Mouse (Mus musculus): ENCODE measurements around the gene Utp4. TPM values are rescaled to one million over a fixed set of nuclear protein-coding genes. Genes with fewer than 3 reads are reported as not detected.

Gene Utp4
- polyA plus RNA-seq, 1 experiment from 2014 or later, result 22.4 TPM

DNA sequence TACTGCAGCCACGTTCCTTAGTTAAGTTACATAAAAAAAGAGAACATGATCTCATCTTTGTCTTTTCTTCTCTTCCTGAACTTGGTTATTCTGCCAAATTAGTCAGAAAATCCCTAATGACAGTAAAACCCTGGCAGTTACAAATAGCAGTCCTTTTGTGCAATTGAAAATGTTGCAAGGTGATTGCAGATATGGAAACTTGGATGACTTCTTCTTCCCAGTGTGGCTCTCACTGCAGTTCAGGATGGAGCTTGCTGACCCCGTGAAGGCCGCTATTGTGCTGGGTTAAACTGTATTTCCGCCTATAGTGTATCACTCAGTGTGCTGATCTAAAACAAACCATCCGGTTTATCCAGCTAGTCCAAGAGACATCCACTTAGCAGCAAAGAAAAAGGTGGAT lies 78.5 kb downstream of the Utp4 start:
- Histone ChIP-seq H3K36me3 (replicated peaks; ENCODE audit: insufficient read depth, low read length) (no peaks in the 10 kb centered on the region), H3K9me3 (ENCODE audit: low read length) (no peaks in the 10 kb centered on the region), H3K4me1 (ENCODE audit: insufficient read depth) (peaks cover 2% of the 10 kb centered on the region), H3K4me3 (ENCODE audit: low read depth, low read length) (no peak overlapping the region), H3K4me2 (ENCODE audit: low read depth, low read length) (no peak overlapping the region), H3K27ac (ENCODE audit: low read depth) (no peak overlapping the region), H3K27me3 (ENCODE audit: insufficient read depth, low read length) (no peaks in the 10 kb centered on the region), H3K9ac (replicated peaks) (no peak overlapping the region)
- WGBS (ENCODE audit: insufficient replicate concordance), result 55% methylated on average over 5 of the region's 5 CpGs
- no peak for DNase-seq
- no peak for ATAC-seq
- peak; percentile 36; the same call in 1 of the 2 replicates for TF ChIP-seq EP300 (IDR thresholded peaks at IDR 0.05; ENCODE audit: low read depth)
- TF ChIP-seq CTCF (IDR thresholded peaks at IDR 0.05; ENCODE audit: low read depth), result no peak

Other genes starting within 250 kb of the Utp4 start
- 1.5 and 1.8 TPM in 2 replicates for gene Tango6, start 210.6 kb upstream of the Utp4 start, polyA plus RNA-seq (2015; fragmentation: Nextera tagmentation; extraction: Ambion mirVana)
- gene Has3, start 23.4 kb upstream of the Utp4 start, polyA plus RNA-seq (2015; fragmentation: Nextera tagmentation; extraction: Ambion mirVana), result 0.05 TPM in 1 of 2 replicates, not detected in the other
- gene Sntb2, start 42.1 kb downstream of the Utp4 start, polyA plus RNA-seq (2015; fragmentation: Nextera tagmentation; extraction: Ambion mirVana), result 1.8 and 1.9 TPM in 2 replicates
- 16.8 and 18.3 TPM in 2 replicates for gene Vps4a, start 137.6 kb downstream of the Utp4 start, polyA plus RNA-seq (2015; fragmentation: Nextera tagmentation; extraction: Ambion mirVana)
- 20.7 and 21.5 TPM in 2 replicates for gene Pdf, start 155.0 kb downstream of the Utp4 start, polyA plus RNA-seq (2015; fragmentation: Nextera tagmentation; extraction: Ambion mirVana)
- gene Cog8, start 163.1 kb downstream of the Utp4 start, polyA plus RNA-seq (2015; fragmentation: Nextera tagmentation; extraction: Ambion mirVana), result 15.6 and 16.8 TPM in 2 replicates
- gene Nip7, start 163.2 kb downstream of the Utp4 start, polyA plus RNA-seq (2015; fragmentation: Nextera tagmentation; extraction: Ambion mirVana), result 31.2 and 31.4 TPM in 2 replicates
- 0.92 and 1.5 TPM in 2 replicates for gene Tmed6, start 172.0 kb downstream of the Utp4 start, polyA plus RNA-seq (2015; fragmentation: Nextera tagmentation; extraction: Ambion mirVana)
- gene Terf2, start 202.9 kb downstream of the Utp4 start, polyA plus RNA-seq (2015; fragmentation: Nextera tagmentation; extraction: Ambion mirVana), result 6.9 and 7.3 TPM in 2 replicates